Mouse (Mus musculus) Muller cell, postnatal 12 days (primary cell): ENCODE data around the gene Gpam.
A peak's percentile ranks its signal among the peaks of the same experiment; 100 is the strongest.
"Not testable (repeated sequence)": the region's sequence is repeated elsewhere in the genome, so short reads cannot be mapped to it uniquely, and the experiment has no call there.

Experiments used
- DNase-seq: peaks from one replicate; pipeline ENCODE4 v3.0.0-alpha.2; 2015; ENCODE audit errors: inconsistent ontology term

Gpam gene

GRCm38 (mm10) chr19:55127072-55127718, at the start of gene Gpam:
Gpam (minus strand) TSS chr19:55127238.
- DNase-seq: no peak

GRCm38 (mm10) chr19:55171585-55171984, 44.5 kb upstream of the Gpam start:
- no peak for DNase-seq

- DNase-seq: no peak
Measured at GRCm38 (mm10) chr19:55170399-55170798, 43.4 kb upstream of the Gpam start.

GRCm38 (mm10) chr19:55169236-55169729, 42.2 kb upstream of the Gpam start:
- DNase-seq: not testable (repeated sequence)

- DNase-seq: no peak
Measured at GRCm38 (mm10) chr19:55168360-55168759, 41.3 kb upstream of the Gpam start.

- no peak for DNase-seq
Measured at GRCm38 (mm10) chr19:55167741-55168140, 40.7 kb upstream of the Gpam start.

- no peak for DNase-seq
Measured at GRCm38 (mm10) chr19:55166741-55167140, 39.7 kb upstream of the Gpam start.

- DNase-seq: no peak
Measured at GRCm38 (mm10) chr19:55165954-55166353, 38.9 kb upstream of the Gpam start.

GRCm38 (mm10) chr19:55165183-55165865, 38.3 kb upstream of the Gpam start:
- no peak for DNase-seq

- no peak for DNase-seq
Measured at GRCm38 (mm10) chr19:55164162-55164561, 37.1 kb upstream of the Gpam start.

GRCm38 (mm10) chr19:55162271-55162670, 35.2 kb upstream of the Gpam start:
- DNase-seq: no peak

- no peak for DNase-seq
Measured at GRCm38 (mm10) chr19:55159826-55160225, 32.8 kb upstream of the Gpam start.

GRCm38 (mm10) chr19:55158606-55159005, 31.6 kb upstream of the Gpam start:
- DNase-seq: no peak

GRCm38 (mm10) chr19:55157029-55157428, 30.0 kb upstream of the Gpam start:
- DNase-seq: no peak

GRCm38 (mm10) chr19:55152983-55153382, 25.9 kb upstream of the Gpam start:
- no peak for DNase-seq

- not testable (repeated sequence) for DNase-seq
Measured at GRCm38 (mm10) chr19:55152274-55152673, 25.2 kb upstream of the Gpam start.

- DNase-seq: no peak
Measured at GRCm38 (mm10) chr19:55149646-55150045, 22.6 kb upstream of the Gpam start.

GRCm38 (mm10) chr19:55148109-55148508, 21.1 kb upstream of the Gpam start:
- no peak for DNase-seq

GRCm38 (mm10) chr19:55147568-55147967, 20.5 kb upstream of the Gpam start:
- DNase-seq: no peak

- DNase-seq: no peak
Measured at GRCm38 (mm10) chr19:55145136-55145535, 18.1 kb upstream of the Gpam start.

GRCm38 (mm10) chr19:55144691-55145090, 17.7 kb upstream of the Gpam start:
- DNase-seq: no peak

- peak; percentile 17 for DNase-seq
Measured at GRCm38 (mm10) chr19:55143391-55144300, 16.6 kb upstream of the Gpam start.
